Mouse (Mus musculus) cerebellum, adult 2 months (tissue): ENCODE measurements around the gene Basp1.

Experiments used
- CTCF ChIP-seq: fragments of 200-500 bp; IDR thresholded peaks from 2 replicates; pipeline ENCODE4 v1.5.1; 2011; ENCODE audit warnings: low read depth, mild to moderate bottlenecking, control low read depth, low read length, moderate library complexity, borderline replicate concordance; ENCODE audit not compliant: insufficient read depth
- POLR2A ChIP-seq: fragments of 200-500 bp; IDR thresholded peaks from 2 replicates; pipeline ENCODE4 v1.6.1; 2011; ENCODE audit warnings: low read length, control low read depth, borderline replicate concordance; ENCODE audit not compliant: insufficient read depth

DNA sequence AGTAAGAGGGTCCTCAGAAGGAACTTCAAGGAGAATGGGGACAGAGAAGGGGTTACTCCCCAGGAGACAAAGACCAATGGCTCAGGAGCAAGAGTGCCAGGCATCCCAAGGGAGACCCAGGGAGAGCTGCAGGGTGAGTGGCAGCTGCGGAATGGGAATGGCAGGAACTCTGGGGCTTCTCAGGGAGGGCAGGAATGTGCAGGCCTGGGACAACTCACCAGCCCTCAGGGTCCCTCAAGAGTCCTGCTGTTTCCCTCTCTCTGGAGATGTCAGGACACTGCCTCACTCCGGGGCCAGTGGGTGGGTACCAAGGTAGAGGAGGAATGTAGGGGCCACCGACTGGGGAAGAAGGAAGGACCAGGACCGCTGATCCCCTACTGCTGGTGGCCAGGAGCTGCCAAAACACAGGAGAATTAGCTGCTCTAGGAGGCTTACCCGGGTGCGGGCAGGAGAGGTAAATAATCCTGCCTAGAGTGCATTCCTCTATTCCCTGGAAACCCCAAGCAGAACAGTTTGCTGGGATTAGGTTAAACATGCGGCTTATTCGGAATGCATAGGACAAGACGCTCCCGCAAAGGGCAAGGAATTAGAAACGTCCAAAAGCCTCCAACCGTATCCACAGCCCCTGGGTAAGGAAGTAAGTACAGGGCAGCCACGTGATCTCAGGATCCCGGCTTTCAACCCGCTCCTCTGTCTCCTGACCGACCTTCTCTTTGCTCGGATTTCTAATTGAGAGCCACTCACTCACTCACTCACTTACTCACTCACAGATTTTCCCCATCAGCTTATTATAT, 32.0 kb upstream of the Basp1 start:
- TF ChIP-seq CTCF (no peak), POLR2A (no peak)
